Mouse (Mus musculus) common myeloid progenitor, adult 5-6 weeks (primary cell): ENCODE results near the gene 4933427D14Rik. TPM values are rescaled to one million over a fixed set of nuclear protein-coding genes. Genes with fewer than 3 reads are reported as not detected.

Experiments used
- ATAC-seq: replicated peaks from 2 replicates; pipeline ENCODE4 v1.8.0; 2016; ENCODE audit warnings: low read depth, mild to moderate bottlenecking, moderate TSS enrichment, inconsistent platforms; ENCODE audit not compliant: poor library complexity, severe bottlenecking
- total RNA-seq: library from RNA; stranded (forward); fragments of 200-1000, 187-1606 nt; gene quantifications from 2 replicates; pipeline ENCODE4 v1.2.3, GENCODE M21; 2017

The 4933427D14Rik gene
- total RNA-seq, 1 experiment from 2014 or later = 21.7 TPM

- ATAC-seq = no peak
Observed at GRCm38 (mm10) chr11:72120354-72120753, 86.9 kb downstream of the 4933427D14Rik start.

- no peak for ATAC-seq
Observed at GRCm38 (mm10) chr11:72118630-72119029, 88.6 kb downstream of the 4933427D14Rik start.

DNA sequence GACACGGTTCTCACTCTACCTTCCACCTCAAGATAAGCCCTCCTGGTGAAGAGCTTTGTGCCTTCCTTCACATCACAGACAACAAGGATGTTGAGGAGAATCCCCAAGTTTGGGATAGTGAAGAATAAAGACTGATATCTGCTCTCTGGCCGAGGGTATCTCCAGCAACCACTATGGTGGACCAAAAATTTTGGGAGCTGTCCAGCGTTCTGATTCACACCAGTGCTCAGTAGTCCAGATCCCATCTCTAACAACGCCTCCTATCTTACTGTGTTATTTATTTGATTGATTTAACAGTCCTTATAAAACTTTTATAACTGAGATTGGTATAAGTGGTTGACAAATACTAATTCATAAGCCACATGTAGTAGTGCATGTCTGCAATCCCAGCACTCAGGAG is 94.0 kb downstream of the 4933427D14Rik start:
- no peak for ATAC-seq

- no peak for ATAC-seq
Observed at GRCm38 (mm10) chr11:72110726-72111125, 96.5 kb downstream of the 4933427D14Rik start.

DNA sequence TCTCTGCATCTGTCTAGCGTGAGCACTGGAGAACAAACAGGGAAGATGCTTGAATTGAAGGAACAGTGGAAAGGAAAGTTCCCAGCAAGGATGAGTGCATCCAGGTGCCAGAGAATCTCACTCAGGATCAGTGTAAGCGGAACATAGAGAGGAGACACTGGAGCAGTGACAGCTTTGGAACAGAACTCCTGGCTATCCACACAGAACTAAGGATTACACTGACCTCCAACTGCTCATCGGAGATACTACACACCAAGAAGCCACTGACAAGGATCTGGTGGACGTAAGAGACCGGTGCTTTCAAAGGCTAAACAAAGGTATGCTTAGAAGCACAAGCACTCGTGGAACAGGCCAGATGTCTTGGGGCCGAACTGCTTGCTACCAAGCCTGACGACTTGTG is 103.0 kb downstream of the 4933427D14Rik start:
- no peak for ATAC-seq

Other genes starting within 250 kb of the 4933427D14Rik start
- 0.44 and 1.2 TPM in 2 replicates for gene Aipl1, start 169.9 kb downstream of the 4933427D14Rik start, total RNA-seq
- gene Pimreg, start 165.4 kb downstream of the 4933427D14Rik start, total RNA-seq = 14.9 and 16.1 TPM in 2 replicates
- gene Pitpnm3, start 71.7 kb downstream of the 4933427D14Rik start, total RNA-seq = not detected in 2 replicates
- gene Gm43951, start 619 bp downstream of the 4933427D14Rik start, total RNA-seq = 0.46 TPM in 1 of 2 replicates, not detected in the other
- 41.7 and 43.9 TPM in 2 replicates for gene Txndc17, start 88 bp upstream of the 4933427D14Rik start, total RNA-seq
- 10.1 and 17.1 TPM in 2 replicates for gene Med31, start 8.1 kb upstream of the 4933427D14Rik start, total RNA-seq
- 0.34 TPM in 1 of 2 replicates, not detected in the other for gene Slc13a5, start 59.8 kb upstream of the 4933427D14Rik start, total RNA-seq
- gene Xaf1, start 94.2 kb upstream of the 4933427D14Rik start, total RNA-seq = 12.7 and 14.6 TPM in 2 replicates
- not detected in 2 replicates for gene Fbxo39, start 107.0 kb upstream of the 4933427D14Rik start, total RNA-seq
- gene Tekt1, start 155.0 kb upstream of the 4933427D14Rik start, total RNA-seq = 0.18 TPM in 1 of 2 replicates, not detected in the other
- 0.23 TPM in 1 of 2 replicates, not detected in the other for gene Smtnl2, start 204.3 kb upstream of the 4933427D14Rik start, total RNA-seq
- gene Ggt6, start 228.1 kb upstream of the 4933427D14Rik start, total RNA-seq = not detected in 2 replicates
- gene Mybbp1a, start 233.9 kb upstream of the 4933427D14Rik start, total RNA-seq = 138 and 260 TPM in 2 replicates